23 mouse cellular contexts compared by ENCODE assay signal in the genomic region with DNA sequence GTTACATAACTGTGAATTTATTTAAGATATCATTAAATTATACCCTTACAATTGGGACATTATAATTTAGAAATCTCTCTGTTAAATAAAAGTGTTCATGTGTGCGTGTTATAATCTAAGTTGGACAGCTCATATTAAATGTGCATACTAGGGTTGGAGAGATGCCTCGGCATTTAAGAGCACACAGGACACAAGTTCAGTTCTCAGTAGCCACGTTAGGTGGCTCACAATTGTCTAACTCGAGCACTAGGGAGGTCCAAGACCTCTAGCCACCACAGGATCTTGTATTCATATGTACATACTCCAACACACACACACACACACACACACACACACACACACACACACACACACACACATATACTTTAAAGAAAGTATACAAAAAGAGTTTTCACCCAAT. TPM values are rescaled to one million over a fixed set of nuclear protein-coding genes. Genes with fewer than 3 reads are reported as not detected.
DNase-seq lines count a peak whose midpoint lies in the region; ATAC-seq and TF ChIP-seq lines count a peak whose summit lies in the region.
"Had no signal": no experiment of that assay in that cellular context is flagged by ENCODE, and none has a peak within 500 bp of the region (broad histone marks: within the 10 kb centered on the region; RNA-seq: fewer than 3 reads in every experiment).

No protein-coding gene starts in this region.

- ATAC-seq in G1E (ENCODE audit: extremely low read depth, insufficient number of reproducible peaks, low FRiP score, poor library complexity, severe bottlenecking) = no peak
- ATAC-seq: forebrain, embryonic 14.5 days; forebrain, embryonic 16.5 days had no signal

- H3K36me3 ChIP-seq in G1E (replicated peaks) = peaks cover 33% of the 10 kb centered on the region
- H3K36me3 ChIP-seq: embryonic facial prominence, embryonic 13.5 days; embryonic facial prominence, embryonic 15.5 days; forebrain, embryonic 10.5 days; forebrain, embryonic 12.5 days had no signal

- H3K9me3 ChIP-seq in G1E (replicated peaks) = no peaks in the 10 kb centered on the region
- H3K9me3 ChIP-seq: embryonic facial prominence, embryonic 13.5 days; embryonic facial prominence, embryonic 15.5 days; forebrain, embryonic 10.5 days; forebrain, embryonic 12.5 days had no signal

- DNase-seq in ES-CJ7 (ENCODE audit: low read depth, low spot score) (peak; percentile 69), G1E (ENCODE audit: low spot score) (no peak), ZHBTc4 (ENCODE audit: low read depth, low spot score) (peak; percentile 56), adipocyte (ENCODE audit: low spot score) (no peak)
- no peak for DNase-seq in kidney, postnatal 36 days
- no peak for DNase-seq in spleen, postnatal 14 days (ENCODE audit: low spot score in 2 of 2)
- DNase-seq: adrenal gland, adult 8-10 months; adrenal gland, postnatal 14 days; adrenal gland, postnatal 36 days; cerebellum, adult 11-12 months; cerebellum, adult 2 months; cerebellum, adult 9-10 months; cerebellum, postnatal 10 days; cerebellum, postnatal 25 days; embryo, embryonic 11 days had no signal

- H3K27me3 ChIP-seq in G1E (ENCODE audit: insufficient read depth, low read length) = no peaks in the 10 kb centered on the region
- H3K27me3 ChIP-seq: embryonic facial prominence, embryonic 13.5 days; embryonic facial prominence, embryonic 15.5 days; forebrain, embryonic 12.5 days had no signal

- peaks cover 33% of the 10 kb centered on the region for H3K4me1 ChIP-seq in G1E (ENCODE audit: insufficient read depth, low read depth, low read length)
- H3K4me1 ChIP-seq: embryonic facial prominence, embryonic 15.5 days; forebrain, embryonic 10.5 days; forebrain, embryonic 12.5 days had no signal

- TF ChIP-seq CTCF in G1E (IDR thresholded peaks at IDR 0.05; ENCODE audit: low read depth, low read length) = no peak

- peak overlapping the region; percentile 65; the same call in 1 of the 2 replicates for H3K4me3 ChIP-seq in G1E (ENCODE audit: low read depth, low read length)
- H3K4me3 ChIP-seq: embryonic facial prominence, embryonic 13.5 days; embryonic facial prominence, embryonic 15.5 days; forebrain, embryonic 10.5 days; forebrain, embryonic 12.5 days had no signal

RNA-seq across cellular contexts. Expression of a gene that starts 56.0 kb away (rescaled TPM):
- total RNA-seq in G1E (2014; fragmentation: Nextera tagmentation) (not detected in 2 replicates), G1E (2017) (0.33 TPM in 1 of 2 replicates, not detected in the other)
- polyA plus RNA-seq in G1E (2012) = not detected in 2 replicates
- total RNA-seq: adrenal gland, adult 8-10 months; adrenal gland, postnatal 14 days; adrenal gland, postnatal 36 days; MEL had no signal
- polyA plus RNA-seq: erythroblast, embryonic 14.5 days had no signal

Comparison
In these comparisons a context has a peak if more than half of its experiments do, and no peak if none do; other contexts are left out.
1. DNase-seq: peak in ES-CJ7 (single experiment) and ZHBTc4 (single experiment); none in G1E (single experiment), kidney, postnatal 36 days (0 of 2), spleen, postnatal 14 days (0 of 2) and adipocyte (single experiment).